Mouse (Mus musculus): ENCODE data around the gene Ip6k3.

DNA sequence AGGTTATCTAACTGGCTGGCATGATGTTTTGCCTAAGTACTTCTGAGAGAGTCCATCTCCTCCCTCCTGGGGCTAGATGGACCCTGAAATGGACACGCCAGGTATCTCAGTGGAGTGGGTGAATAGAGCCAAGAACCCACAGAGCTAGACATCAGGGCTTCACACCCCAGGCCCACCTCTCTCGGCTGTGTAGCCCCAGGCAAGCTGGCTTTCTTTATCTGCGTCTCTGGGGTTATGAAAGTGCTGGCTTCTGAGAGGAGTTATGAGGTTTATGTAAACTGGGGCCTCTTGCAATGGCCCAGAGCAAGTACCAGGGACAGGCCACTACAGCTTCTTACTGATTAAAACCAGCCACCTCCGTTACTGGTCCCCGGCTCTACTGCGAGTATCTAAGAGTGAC is 12.7 kb downstream of the Ip6k3 start:
- TF ChIP-seq EP300 (IDR thresholded peaks at IDR 0.05; ENCODE audit: low read depth) (no peak), CTCF (IDR thresholded peaks at IDR 0.05; ENCODE audit: low read depth) (no peak)

Measured in liver, embryonic 14.5 days (tissue).